Mouse (Mus musculus) forebrain, embryonic 15.5 days (tissue): ENCODE results near the gene Skint8. TPM values are rescaled to one million over a fixed set of nuclear protein-coding genes. Genes with fewer than 3 reads are reported as not detected.
"Not testable (repeated sequence)": the region's sequence is repeated elsewhere in the genome, so short reads cannot be mapped to it uniquely, and the experiment has no call there.

Source experiments
- ATAC-seq: fragments of 200-750 bp; cut with Nextera tagmentation; replicated peaks from 2 replicates; pipeline ENCODE4 v1.8.0; 2017; ENCODE audit warnings: mild to moderate bottlenecking, moderate TSS enrichment, moderate library complexity
- H3K27ac ChIP-seq: fragments of 300-500 bp; sonication (generic); replicated peaks from 2 replicates; pipeline ENCODE4 v1.5.1; 2015; ENCODE audit warnings: mild to moderate bottlenecking, inconsistent platforms
- H3K27me3 ChIP-seq: fragments of 300-500 bp; sonication (generic); 2 replicates; pipeline ENCODE4 v1.6.1; 2015; ENCODE audit warnings: inconsistent platforms
- H3K36me3 ChIP-seq: fragments of 300-500 bp; sonication (generic); 2 replicates; pipeline ENCODE4 v1.6.1; 2015; ENCODE audit warnings: mild to moderate bottlenecking, inconsistent platforms
- H3K4me1 ChIP-seq: fragments of 300-500 bp; sonication (generic); 2 replicates; pipeline ENCODE4 v1.6.1; 2015; ENCODE audit warnings: inconsistent platforms
- H3K4me2 ChIP-seq: fragments of 300-500 bp; sonication (generic); replicated peaks from 2 replicates; pipeline ENCODE4 v1.6.1; 2015; ENCODE audit warnings: mild to moderate bottlenecking, inconsistent platforms
- H3K4me3 ChIP-seq: fragments of 300-500 bp; sonication (generic); 2 replicates; pipeline ENCODE4 v1.5.1; 2015; ENCODE audit warnings: mild to moderate bottlenecking, inconsistent platforms
- H3K9ac ChIP-seq: fragments of 300-500 bp; sonication (generic); replicated peaks from 2 replicates; pipeline ENCODE4 v1.6.1; 2015; ENCODE audit warnings: mild to moderate bottlenecking, inconsistent platforms
- H3K9me3 ChIP-seq: fragments of 300-500 bp; sonication (generic); 2 replicates; pipeline ENCODE4 v1.6.1; 2016; ENCODE audit warnings: inconsistent platforms
- WGBS: fragments of 180-500 bp; shearing (Covaris S2); methylation state at CpG from one replicate; pipeline ENCODE4 v1.1.7; 2015; ENCODE audit warnings: mixed read lengths; 5-methylcytosine and 5-hydroxymethylcytosine counted together
- polyA plus RNA-seq: library from polyadenylated mRNA; unstranded; fragments of >200 nt; fragmentation: Nextera tagmentation; extraction: Ambion mirVana; gene quantifications from 2 replicates; pipeline ENCODE4 v1.2.1, GENCODE M21; 2015

Skint8 gene
- polyA plus RNA-seq, 1 experiment from 2014 or later = not detected

- H3K36me3 ChIP-seq, H3K4me1 ChIP-seq, H3K27ac ChIP-seq, H3K27me3 ChIP-seq, H3K4me2 ChIP-seq, ATAC-seq, H3K9ac ChIP-seq, H3K4me3 ChIP-seq, H3K9me3 ChIP-seq: not testable (repeated sequence)
- 82% methylated on average over 1 of the region's 1 CpGs for WGBS
Observed at GRCm38 (mm10) chr4:111963241-111963640, 44.0 kb downstream of the Skint8 start.

DNA sequence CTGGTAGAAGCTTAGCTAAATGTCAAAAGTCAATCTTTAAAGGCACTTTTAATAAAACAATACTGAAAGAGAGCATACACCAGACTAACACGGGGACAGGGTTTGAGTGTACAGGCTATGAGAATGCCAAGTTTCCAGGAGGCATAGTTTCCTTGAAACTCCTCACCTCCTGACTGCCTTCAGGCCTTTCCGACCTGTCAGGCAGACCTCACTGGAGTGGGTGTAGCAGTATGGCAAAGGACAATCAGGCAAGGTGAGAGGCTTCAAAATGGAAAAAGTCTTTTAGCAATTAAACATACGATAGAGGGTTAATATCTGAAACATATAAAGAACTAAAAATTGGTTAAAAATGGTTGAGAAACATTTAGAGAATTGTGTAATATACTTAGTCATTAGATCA lies 44.5 kb downstream of the Skint8 start:
- Histone ChIP-seq H3K4me2 (no peak overlapping the region), H3K4me3 (no peak overlapping the region), H3K27me3 (no peaks in the 10 kb centered on the region), H3K36me3 (no peaks in the 10 kb centered on the region), H3K9me3 (no peaks in the 10 kb centered on the region), H3K4me1 (no peaks in the 10 kb centered on the region), H3K27ac (no peak overlapping the region), H3K9ac (no peak overlapping the region)
- 85% methylated on average over 3 of the region's 3 CpGs for WGBS
- no peak for ATAC-seq

DNA sequence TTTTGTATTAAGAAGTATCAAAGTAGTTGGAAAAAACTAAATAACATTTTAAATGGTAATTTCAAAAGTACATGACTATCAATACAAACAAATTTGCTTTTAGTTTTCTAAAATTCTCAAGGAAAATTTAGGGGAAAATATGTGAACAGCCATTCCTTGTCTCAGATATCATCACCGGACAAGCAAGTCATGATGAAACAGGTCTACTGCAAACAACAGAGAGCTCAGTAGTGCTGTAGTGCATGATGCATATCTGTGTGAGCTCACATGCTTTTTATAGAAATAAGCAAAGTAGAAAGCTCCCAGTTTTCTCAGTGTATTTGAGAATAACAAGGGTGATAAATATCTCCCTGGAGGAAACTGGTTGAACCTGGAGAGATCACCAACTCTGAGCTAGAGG lies 53.4 kb downstream of the Skint8 start, which contains the start of gene Skint7:
Skint7 (plus strand) TSS at position 301 of the 400 bp plus-strand sequence.
- no peak within 1 kb of the TSS for H3K9ac ChIP-seq
- no peaks in the 10 kb centered on the region for H3K27me3 ChIP-seq
- 98% methylated on average over 1 of the region's 1 CpGs for WGBS
- H3K4me3 ChIP-seq = no peak within 1 kb of the TSS
- H3K4me1 ChIP-seq = no peaks in the 10 kb centered on the region
- ATAC-seq = no peak
- H3K4me2 ChIP-seq = no peak within 1 kb of the TSS
- no peaks in the 10 kb centered on the region for H3K36me3 ChIP-seq
- no peaks in the 10 kb centered on the region for H3K9me3 ChIP-seq
- no peak within 1 kb of the TSS for H3K27ac ChIP-seq

Other genes starting within 250 kb of the Skint8 start
- gene Spata6, start 199.4 kb upstream of the Skint8 start, polyA plus RNA-seq = 7.9 and 9.7 TPM in 2 replicates
- gene Slc5a9, start 16.5 kb upstream of the Skint8 start, polyA plus RNA-seq = not detected in 2 replicates
- gene Skint7, start 53.5 kb downstream of the Skint8 start, polyA plus RNA-seq = not detected in 2 replicates
- not detected in 2 replicates for gene Skint1, start 86.9 kb downstream of the Skint8 start, polyA plus RNA-seq
- not detected in 2 replicates for gene Skint4, start 152.6 kb downstream of the Skint8 start, polyA plus RNA-seq